Mouse (Mus musculus) left cerebral cortex, adult 11 months (tissue): ENCODE data around the gene Ppp1r16b.
"Not testable (repeated sequence)": the region's sequence is repeated elsewhere in the genome, so short reads cannot be mapped to it uniquely, and the experiment has no call there.

Experiments used
- DNase-seq: peaks from one replicate; pipeline ENCODE4 v3.0.0; 2022; ENCODE audit warnings: low spot score

The Ppp1r16b gene

DNA sequence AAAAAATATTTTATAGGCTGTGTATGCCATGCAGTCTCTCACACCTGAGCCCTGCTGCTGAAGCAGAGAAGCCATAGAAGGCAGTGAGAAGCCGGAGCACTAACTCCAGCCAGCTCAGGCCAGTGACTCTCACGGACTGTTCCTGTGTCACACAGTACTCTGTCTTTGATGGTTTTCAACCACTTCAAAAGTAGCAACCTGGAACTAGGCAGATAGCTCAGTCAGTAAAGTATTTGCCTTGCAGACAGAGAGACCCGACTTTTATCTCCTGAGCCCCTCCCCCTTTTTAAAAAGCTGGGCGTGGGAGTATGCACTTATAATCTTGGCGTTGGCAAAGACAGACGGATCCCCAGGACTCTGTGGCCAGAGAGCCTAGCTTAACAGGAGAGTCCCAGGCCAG lies 58.6 kb downstream of the Ppp1r16b start:
- no peak for DNase-seq

DNA sequence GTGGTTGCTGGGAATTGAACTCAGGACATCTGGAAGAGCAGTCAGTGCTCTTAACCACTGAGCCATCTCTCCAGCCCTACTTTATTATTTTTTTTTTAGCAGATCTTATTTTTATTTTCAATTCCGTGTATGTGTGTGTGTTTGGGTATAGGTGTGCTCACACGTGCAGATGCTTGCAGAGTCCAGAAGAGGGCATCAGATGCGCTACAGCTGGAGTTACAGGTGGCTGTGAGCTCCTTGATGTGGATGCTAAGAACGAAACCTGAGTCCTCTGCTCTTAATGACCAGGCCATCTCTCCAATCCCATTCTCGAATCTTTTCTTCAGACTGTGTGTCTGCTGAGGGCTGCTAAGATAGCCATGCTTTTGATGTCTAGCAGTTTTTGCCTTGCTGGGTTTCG lies 61.1 kb downstream of the Ppp1r16b start:
- DNase-seq = no peak

GRCm38 (mm10) chr2:158728061-158728815 lies 63.0 kb downstream of the Ppp1r16b start:
- DNase-seq = no peak

GRCm38 (mm10) chr2:158730896-158731295 lies 65.7 kb downstream of the Ppp1r16b start:
- DNase-seq = no peak

DNA sequence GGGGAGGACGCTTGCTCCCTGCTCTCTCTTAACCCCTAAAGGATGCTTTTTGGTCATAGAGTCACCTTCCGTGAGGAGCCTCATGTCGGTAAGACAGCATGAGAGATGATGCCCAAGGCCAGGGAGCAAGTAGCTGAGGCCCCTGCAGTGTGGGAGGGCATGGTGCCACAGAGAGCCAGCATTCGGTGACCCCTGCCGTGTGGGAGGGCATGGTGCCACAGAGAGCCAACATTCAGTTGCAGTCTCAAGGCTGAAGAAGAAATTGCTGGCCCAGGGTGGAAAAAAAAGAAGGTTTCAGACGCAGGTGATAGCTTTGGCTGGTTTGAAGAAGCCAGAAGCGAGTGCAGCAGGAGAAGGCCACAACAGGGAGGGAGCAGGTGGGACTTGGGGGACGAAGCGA lies 67.3 kb downstream of the Ppp1r16b start:
- DNase-seq = no peak

DNA sequence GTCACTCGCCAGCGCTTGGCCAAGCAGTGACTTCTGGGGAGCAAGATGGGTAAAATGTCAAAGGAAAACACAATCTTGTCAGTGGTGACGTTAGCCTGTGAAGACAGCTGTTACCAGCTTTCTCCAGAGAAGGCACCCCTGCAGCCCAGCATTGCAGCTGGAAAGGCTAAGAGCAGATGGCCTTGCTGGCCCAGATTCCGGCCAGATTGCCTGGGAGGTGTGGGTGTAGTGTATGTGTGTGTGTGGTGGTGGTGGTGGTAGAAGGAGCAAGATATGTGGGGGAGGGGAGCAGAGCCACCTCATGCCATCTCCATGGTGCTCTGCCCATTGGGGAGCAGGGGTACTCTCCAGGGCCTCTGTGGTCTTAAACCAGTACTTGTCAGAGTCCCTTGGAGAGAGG lies 67.9 kb downstream of the Ppp1r16b start:
- no peak for DNase-seq

GRCm38 (mm10) chr2:158733914-158734313 lies 68.7 kb downstream of the Ppp1r16b start:
- DNase-seq = no peak

GRCm38 (mm10) chr2:158734500-158735152 lies 69.4 kb downstream of the Ppp1r16b start:
- no peak for DNase-seq

GRCm38 (mm10) chr2:158735340-158735739 lies 70.1 kb downstream of the Ppp1r16b start:
- no peak for DNase-seq

DNA sequence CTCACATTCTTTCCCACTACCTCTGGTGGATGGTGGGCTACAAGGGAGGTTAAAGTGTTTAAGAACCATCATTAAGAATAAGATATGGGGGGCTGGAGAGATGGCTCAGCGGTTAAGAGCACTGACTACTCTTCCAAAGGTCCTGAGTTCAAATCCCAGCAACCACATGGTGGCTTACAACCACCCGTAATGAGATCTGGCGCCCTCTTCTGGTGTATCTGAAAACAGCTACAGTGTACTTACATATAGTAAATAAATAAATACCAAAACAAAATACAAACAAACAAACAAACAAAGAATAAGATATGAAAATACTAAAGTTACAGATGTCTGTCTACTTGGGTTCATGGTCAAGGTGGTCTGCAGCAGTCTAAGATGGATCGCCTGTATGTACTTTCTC lies 71.0 kb downstream of the Ppp1r16b start:
- not testable (repeated sequence) for DNase-seq

- DNase-seq = no peak
Observed at GRCm38 (mm10) chr2:158738591-158738990, 73.4 kb downstream of the Ppp1r16b start.

DNA sequence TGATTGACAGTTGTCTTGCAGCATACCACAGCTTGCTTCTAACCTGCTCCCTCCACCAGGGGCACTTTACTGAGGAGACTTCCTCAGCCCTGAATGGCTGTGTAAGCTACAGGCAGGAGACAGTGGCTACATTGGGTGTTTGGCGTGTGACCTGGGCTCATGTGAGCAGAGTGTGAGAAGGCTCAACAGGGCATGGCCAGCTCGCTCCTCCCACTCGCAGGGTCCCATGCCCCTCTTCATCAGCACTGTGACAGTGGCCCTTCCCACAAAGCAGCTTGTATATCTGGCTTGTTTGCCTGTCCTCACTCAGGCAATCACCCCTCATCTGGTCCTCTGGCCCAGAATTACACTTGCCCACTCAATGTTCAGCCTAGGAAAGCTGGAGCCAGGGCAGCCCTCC lies 73.9 kb downstream of the Ppp1r16b start:
- DNase-seq = no peak

- DNase-seq = peak; percentile 64
Observed at GRCm38 (mm10) chr2:158741011-158741501, 75.9 kb downstream of the Ppp1r16b start.

DNA sequence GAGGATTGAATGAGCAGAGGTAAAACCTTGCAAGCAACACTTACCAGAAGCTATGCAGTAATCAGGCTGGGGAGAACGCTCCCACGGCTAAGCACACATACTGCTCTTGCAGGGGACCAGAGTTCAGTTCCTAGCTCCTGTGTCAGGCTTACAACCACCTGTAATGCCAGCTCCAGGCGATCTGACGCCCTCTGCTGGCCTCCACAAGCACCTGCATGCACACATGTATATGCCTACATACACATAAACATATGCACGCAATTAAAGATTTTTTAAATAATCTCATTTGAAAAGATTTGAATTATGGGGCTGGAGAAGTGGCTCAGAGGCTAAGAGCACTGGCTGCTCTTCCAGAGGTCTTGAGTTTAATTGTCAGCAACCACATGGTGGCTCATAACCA lies 77.2 kb downstream of the Ppp1r16b start:
- DNase-seq = no peak

GRCm38 (mm10) chr2:158743518-158744141 lies 78.4 kb downstream of the Ppp1r16b start:
- DNase-seq = no peak

GRCm38 (mm10) chr2:158745049-158745482 lies 79.9 kb downstream of the Ppp1r16b start:
- DNase-seq = peak; percentile 61

GRCm38 (mm10) chr2:158746164-158746563 lies 81.0 kb downstream of the Ppp1r16b start:
- DNase-seq = no peak

- DNase-seq = no peak
Observed at GRCm38 (mm10) chr2:158749366-158749765, 84.2 kb downstream of the Ppp1r16b start.

DNA sequence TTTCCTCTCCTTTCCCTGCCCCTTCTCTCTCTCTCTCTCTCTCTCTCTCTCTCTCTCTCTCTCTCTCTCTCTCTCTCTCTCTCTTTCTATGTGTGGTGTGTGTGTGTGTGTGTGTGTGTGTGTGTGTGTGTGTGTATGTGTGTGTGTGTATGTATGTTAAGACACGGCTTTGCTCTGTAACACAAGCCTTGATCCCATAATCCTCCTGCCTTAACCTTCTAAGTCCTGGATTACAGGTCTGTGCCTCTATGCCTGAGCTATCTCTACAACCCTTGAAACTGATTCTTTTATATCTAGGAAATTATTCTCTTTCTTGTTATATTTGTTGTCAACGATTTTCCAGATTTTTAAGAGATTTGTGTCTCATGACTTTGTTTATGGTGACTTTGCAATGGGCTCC lies 95.0 kb downstream of the Ppp1r16b start:
- DNase-seq = no peak

GRCm38 (mm10) chr2:158762339-158762738 lies 97.1 kb downstream of the Ppp1r16b start:
- no peak for DNase-seq

- DNase-seq = peak; percentile 92
Observed at GRCm38 (mm10) chr2:158767742-158768339, 102.6 kb downstream of the Ppp1r16b start, which contains the start of gene Fam83d. TSS of gene Fam83d (plus strand) at chr2:158768093.

DNA sequence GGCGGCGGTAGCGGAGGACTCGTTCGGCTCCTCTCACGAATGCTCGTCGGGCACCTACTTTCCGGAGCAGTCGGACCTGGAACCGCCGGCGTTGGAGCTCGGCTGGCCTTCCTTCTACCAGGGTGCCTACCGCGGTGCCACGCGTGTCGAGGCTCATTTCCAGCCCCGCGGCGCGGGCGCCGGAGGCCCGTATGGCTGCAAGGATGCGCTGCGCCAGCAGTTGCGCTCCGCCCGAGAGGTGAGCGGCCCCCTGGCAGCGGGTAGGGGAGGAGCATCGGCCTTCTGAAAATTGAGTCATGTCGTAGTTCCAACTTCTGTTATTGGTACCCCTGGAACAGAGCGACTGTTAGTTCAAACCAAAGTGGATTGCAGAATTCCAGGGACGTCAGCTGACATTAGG lies 103.2 kb downstream of the Ppp1r16b start:
- DNase-seq = no peak
